Mouse (Mus musculus): ENCODE measurements around the gene Prdm16. TPM values are rescaled to one million over a fixed set of nuclear protein-coding genes. Genes with fewer than 3 reads are reported as not detected.
A peak's percentile ranks its signal among the peaks of the same experiment; 100 is the strongest.

The Prdm16 gene
- polyA plus RNA-seq, 1 experiment from 2014 or later = 87.1 TPM

DNA sequence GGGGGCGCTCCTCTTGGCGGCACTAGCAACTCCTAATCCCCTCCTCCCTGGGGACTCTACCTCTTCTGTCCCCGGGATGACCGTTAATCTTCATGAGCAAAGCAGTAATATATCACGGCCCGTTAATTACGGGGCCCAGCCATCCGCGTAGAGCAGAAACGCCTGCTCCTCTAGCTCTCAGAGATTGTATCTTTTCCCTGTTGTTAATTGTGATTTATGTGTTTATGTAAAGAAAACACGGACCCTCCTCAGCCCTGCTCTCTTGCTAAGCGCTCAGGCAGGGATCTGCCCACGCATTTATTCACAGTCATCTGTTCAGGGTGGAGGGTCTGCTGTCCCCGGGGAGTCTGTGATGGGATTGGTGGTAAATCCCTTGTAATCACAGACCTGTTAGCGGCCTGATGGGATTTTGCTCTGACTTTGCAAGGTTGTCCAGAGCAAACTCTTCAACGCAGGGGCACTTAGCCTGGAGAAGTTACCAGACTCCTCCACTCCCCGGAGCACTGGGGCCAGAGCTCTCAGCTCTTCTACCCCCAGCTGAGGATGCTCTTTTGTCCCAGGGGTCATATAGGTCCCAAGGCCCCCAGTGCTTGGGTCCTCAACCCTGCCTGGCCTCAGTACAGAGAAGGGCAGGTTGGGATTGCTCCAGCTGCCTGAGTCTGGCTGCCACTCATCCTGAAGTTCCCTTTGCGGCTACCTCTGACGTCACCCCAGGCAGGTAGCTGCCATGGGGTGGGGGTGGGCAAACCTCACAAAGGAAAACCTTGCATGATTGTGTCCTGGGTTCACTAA lies 289.7 kb downstream of the Prdm16 start:
- peak overlapping the region; percentile 4; the same call in 1 of the 2 replicates for H3K9ac ChIP-seq (ENCODE audit: low read length)
- peaks cover 12% of the 10 kb centered on the region for H3K4me1 ChIP-seq (ENCODE audit: control insufficient read depth, insufficient read depth, low read length)
- H3K9me3 ChIP-seq (ENCODE audit: control insufficient read depth, low read length) = no peaks in the 10 kb centered on the region
- no peak overlapping the region for H3K4me3 ChIP-seq (ENCODE audit: low read depth, low read length)
- H3K27ac ChIP-seq (replicated peaks; ENCODE audit: low read depth, low read length) = no peak overlapping the region
- H3K27me3 ChIP-seq (ENCODE audit: control insufficient read depth, insufficient read depth, low read length) = 0 out of 2 replicates have a peak, but pooled peaks cover 2% of the 10 kb centered on the region
- ATAC-seq (ENCODE audit: insufficient number of reproducible peaks, low FRiP score, low TSS enrichment, low read depth) = no peak
- no peak for DNase-seq (ENCODE audit: low spot score)
- H3K4me2 ChIP-seq (ENCODE audit: low read depth, severe bottlenecking) = no peak overlapping the region
- 0 out of 2 replicates have a peak, but pooled peaks cover 5% of the 10 kb centered on the region for H3K36me3 ChIP-seq (ENCODE audit: control insufficient read depth, insufficient read depth, low read length)
- WGBS = 19% methylated on average over 19 of the region's 19 CpGs

DNA sequence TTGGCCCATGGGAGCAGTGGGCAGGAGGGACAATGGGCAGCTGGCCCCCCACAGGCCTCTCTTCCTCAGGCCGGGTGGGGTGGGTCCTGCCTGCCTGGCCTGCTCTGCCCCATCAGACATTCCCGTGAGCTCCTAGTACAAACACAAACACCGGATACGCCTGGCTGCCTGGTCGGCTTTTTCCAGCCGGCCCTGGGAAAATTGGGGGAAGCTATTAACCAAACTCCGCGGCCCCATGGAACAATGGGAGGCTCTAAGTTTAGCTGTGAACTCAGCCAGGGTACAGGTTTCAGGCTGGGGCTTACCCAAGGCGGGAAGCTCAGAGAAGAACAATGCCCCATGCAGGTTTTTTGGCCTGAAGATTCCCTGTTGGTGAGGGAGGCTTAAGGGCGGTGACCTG lies 300.0 kb downstream of the Prdm16 start:
- Histone ChIP-seq H3K9me3 (ENCODE audit: control insufficient read depth, low read length) (no peaks in the 10 kb centered on the region), H3K27me3 (ENCODE audit: control insufficient read depth, insufficient read depth, low read length) (no peaks in the 10 kb centered on the region), H3K27ac (replicated peaks; ENCODE audit: low read depth, low read length) (peak overlapping the region; percentile 72), H3K4me3 (ENCODE audit: low read depth, low read length) (no peak overlapping the region), H3K36me3 (ENCODE audit: control insufficient read depth, insufficient read depth, low read length) (peaks cover 5% of the 10 kb centered on the region), H3K9ac (ENCODE audit: low read length) (no peak overlapping the region; the same call in 1 of the 2 replicates), H3K4me2 (ENCODE audit: low read depth, severe bottlenecking) (no peak overlapping the region), H3K4me1 (ENCODE audit: control insufficient read depth, insufficient read depth, low read length) (peaks cover 39% of the 10 kb centered on the region)
- WGBS = 37% methylated on average over 10 of the region's 10 CpGs
- ATAC-seq (ENCODE audit: insufficient number of reproducible peaks, low FRiP score, low TSS enrichment, low read depth) (no peak), DNase-seq (ENCODE audit: low spot score) (peak; percentile 60)

DNA sequence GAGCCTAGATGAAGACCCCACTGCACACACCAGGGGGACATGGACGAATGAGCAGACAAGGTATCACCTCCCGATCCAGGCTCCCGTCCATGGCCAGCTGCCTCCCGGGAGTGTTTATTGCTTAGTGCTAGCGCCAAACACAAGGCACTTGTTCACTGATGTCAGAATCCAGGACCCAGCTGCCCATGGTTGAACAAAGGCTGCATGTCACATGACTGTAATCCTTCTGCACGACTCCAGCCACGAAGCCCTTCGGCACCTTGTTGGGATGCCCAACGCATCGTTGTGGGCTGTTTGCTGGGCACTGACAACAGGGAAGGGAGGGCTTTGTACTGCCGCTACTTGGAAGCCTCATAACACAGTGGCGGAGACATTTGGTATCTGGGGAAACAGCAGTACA lies 300.9 kb downstream of the Prdm16 start, which contains the start of gene B230104I21Rik:
Gene B230104I21Rik, plus strand, starts transcription at position 367 of the 400 bp plus-strand sequence.
- WGBS = 65% methylated on average over 12 of the region's 12 CpGs
- Histone ChIP-seq H3K9ac (ENCODE audit: low read length) (peak within 1 kb of the TSS; percentile 39), H3K36me3 (ENCODE audit: control insufficient read depth, insufficient read depth, low read length) (peaks cover 2% of the 10 kb centered on the region), H3K27me3 (ENCODE audit: control insufficient read depth, insufficient read depth, low read length) (no peaks in the 10 kb centered on the region), H3K4me2 (ENCODE audit: low read depth, severe bottlenecking) (peak within 1 kb of the TSS; percentile 22; the same call in 1 of the 2 replicates), H3K4me1 (ENCODE audit: control insufficient read depth, insufficient read depth, low read length) (peaks cover 39% of the 10 kb centered on the region), H3K27ac (replicated peaks; ENCODE audit: low read depth, low read length) (peak within 1 kb of the TSS; percentile 72), H3K9me3 (ENCODE audit: control insufficient read depth, low read length) (no peaks in the 10 kb centered on the region), H3K4me3 (ENCODE audit: low read depth, low read length) (no peak within 1 kb of the TSS)
- ATAC-seq (ENCODE audit: insufficient number of reproducible peaks, low FRiP score, low TSS enrichment, low read depth) = no peak
- peak; percentile 53 for DNase-seq (ENCODE audit: low spot score)

DNA sequence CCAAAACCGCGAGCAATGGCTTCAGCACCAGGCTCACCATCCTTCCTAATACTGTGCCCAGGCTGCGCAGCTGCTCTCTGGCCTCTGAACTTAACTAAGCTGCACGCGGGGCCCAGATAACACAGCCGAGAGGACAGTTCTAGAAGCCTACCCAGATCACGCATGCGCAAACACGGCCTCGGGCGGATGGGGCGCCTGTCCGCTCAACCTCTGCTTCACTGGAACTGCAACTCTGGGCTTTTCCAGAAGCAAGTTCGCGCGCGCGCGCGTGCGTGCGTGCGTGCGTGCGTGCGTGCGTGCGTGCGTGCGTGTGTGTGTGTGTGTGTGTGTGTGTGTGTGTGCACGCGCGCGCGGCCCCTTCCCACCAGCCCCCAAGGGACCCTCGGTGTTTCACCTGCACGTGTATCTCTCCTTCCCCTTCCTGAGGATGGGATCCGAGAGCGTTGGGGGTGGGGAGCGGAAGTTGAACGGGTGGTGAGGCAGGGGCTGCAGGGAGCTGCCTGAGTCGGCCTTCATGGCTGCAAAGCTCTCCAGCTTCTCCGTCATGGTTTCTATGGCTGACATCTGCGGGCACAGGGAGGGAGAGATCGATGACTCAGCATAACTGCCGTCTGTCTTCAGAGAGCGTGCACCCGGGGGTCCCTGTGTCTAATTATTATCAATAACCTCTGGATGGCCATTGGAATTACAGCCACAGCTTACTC lies 301.8 kb downstream of the Prdm16 start:
- Histone ChIP-seq H3K9me3 (ENCODE audit: control insufficient read depth, low read length) (no peaks in the 10 kb centered on the region), H3K4me3 (ENCODE audit: low read depth, low read length) (no peak overlapping the region), H3K36me3 (ENCODE audit: control insufficient read depth, insufficient read depth, low read length) (no peaks in the 10 kb centered on the region; the same call in none of the 2 replicates), H3K4me2 (ENCODE audit: low read depth, severe bottlenecking) (peak overlapping the region; percentile 22; the same call in 1 of the 2 replicates), H3K9ac (ENCODE audit: low read length) (no peak overlapping the region), H3K27me3 (ENCODE audit: control insufficient read depth, insufficient read depth, low read length) (no peaks in the 10 kb centered on the region), H3K4me1 (ENCODE audit: control insufficient read depth, insufficient read depth, low read length) (peaks cover 48% of the 10 kb centered on the region), H3K27ac (replicated peaks; ENCODE audit: low read depth, low read length) (no peak overlapping the region)
- 67% methylated on average over 46 of the region's 48 CpGs for WGBS
- no peak for DNase-seq (ENCODE audit: low spot score)
- ATAC-seq (ENCODE audit: insufficient number of reproducible peaks, low FRiP score, low TSS enrichment, low read depth) = no peak

- Histone ChIP-seq H3K4me1 (ENCODE audit: control insufficient read depth, insufficient read depth, low read length) (peaks cover 56% of the 10 kb centered on the region), H3K9ac (ENCODE audit: low read length) (no peak overlapping the region), H3K27me3 (ENCODE audit: control insufficient read depth, insufficient read depth, low read length) (no peaks in the 10 kb centered on the region), H3K27ac (replicated peaks; ENCODE audit: low read depth, low read length) (peak overlapping the region; percentile 49), H3K36me3 (ENCODE audit: control insufficient read depth, insufficient read depth, low read length) (no peaks in the 10 kb centered on the region; the same call in none of the 2 replicates), H3K4me3 (ENCODE audit: low read depth, low read length) (no peak overlapping the region), H3K4me2 (ENCODE audit: low read depth, severe bottlenecking) (no peak overlapping the region), H3K9me3 (ENCODE audit: control insufficient read depth, low read length) (no peaks in the 10 kb centered on the region)
- ATAC-seq (ENCODE audit: insufficient number of reproducible peaks, low FRiP score, low TSS enrichment, low read depth) (no peak), DNase-seq (ENCODE audit: low spot score) (no peak)
- 67% methylated on average over 8 of the region's 8 CpGs for WGBS
These were observed 303.4 kb downstream of the Prdm16 start for GRCm38 (mm10) chr4:154333300-154333699.

DNA sequence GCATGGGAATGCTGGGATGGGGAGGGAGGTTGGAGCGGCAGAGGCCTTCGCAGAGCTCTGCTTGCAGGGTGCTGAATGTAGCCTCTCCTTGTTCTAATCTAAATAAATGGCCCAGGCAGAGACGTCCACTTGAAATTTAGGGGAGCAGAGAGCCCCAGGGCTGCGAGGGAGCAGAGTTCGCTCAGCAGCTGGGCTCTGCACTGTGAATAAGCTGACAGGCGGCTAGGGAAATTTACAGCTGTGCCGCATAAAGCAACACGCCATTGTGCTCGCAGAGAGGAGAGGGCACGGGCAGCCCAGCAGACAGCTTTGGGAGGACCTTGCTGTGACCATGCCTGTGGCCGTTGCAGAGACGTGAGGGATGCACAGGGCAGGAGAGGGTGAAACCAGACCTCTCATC lies 305.4 kb downstream of the Prdm16 start:
- no peaks in the 10 kb centered on the region for H3K27me3 ChIP-seq (ENCODE audit: control insufficient read depth, insufficient read depth, low read length)
- ATAC-seq (ENCODE audit: insufficient number of reproducible peaks, low FRiP score, low TSS enrichment, low read depth) = no peak
- H3K27ac ChIP-seq (replicated peaks; ENCODE audit: low read depth, low read length) = peak overlapping the region; percentile 24; the same call in 1 of the 2 replicates
- H3K4me1 ChIP-seq (ENCODE audit: control insufficient read depth, insufficient read depth, low read length) = peaks cover 44% of the 10 kb centered on the region
- H3K9ac ChIP-seq (ENCODE audit: low read length) = no peak overlapping the region
- no peak overlapping the region for H3K4me2 ChIP-seq (ENCODE audit: low read depth, severe bottlenecking)
- 31% methylated on average over 12 of the region's 12 CpGs for WGBS
- DNase-seq (ENCODE audit: low spot score) = peak; percentile 57
- no peaks in the 10 kb centered on the region for H3K9me3 ChIP-seq (ENCODE audit: control insufficient read depth, low read length)
- no peak overlapping the region for H3K4me3 ChIP-seq (ENCODE audit: low read depth, low read length)
- H3K36me3 ChIP-seq (ENCODE audit: control insufficient read depth, insufficient read depth, low read length) = no peaks in the 10 kb centered on the region; the same call in none of the 2 replicates

- ATAC-seq (ENCODE audit: insufficient number of reproducible peaks, low FRiP score, low TSS enrichment, low read depth) (no peak), DNase-seq (ENCODE audit: low spot score) (no peak)
- no peaks in the 10 kb centered on the region for H3K9me3 ChIP-seq (ENCODE audit: control insufficient read depth, low read length)
- H3K4me2 ChIP-seq (ENCODE audit: low read depth, severe bottlenecking) = no peak overlapping the region
- no peak overlapping the region for H3K4me3 ChIP-seq (ENCODE audit: low read depth, low read length)
- H3K27ac ChIP-seq (replicated peaks; ENCODE audit: low read depth, low read length) = no peak overlapping the region
- no peaks in the 10 kb centered on the region for H3K27me3 ChIP-seq (ENCODE audit: control insufficient read depth, insufficient read depth, low read length)
- 83% methylated on average over 7 of the region's 7 CpGs for WGBS
- no peak overlapping the region for H3K9ac ChIP-seq (ENCODE audit: low read length)
- H3K4me1 ChIP-seq (ENCODE audit: control insufficient read depth, insufficient read depth, low read length) = peaks cover 32% of the 10 kb centered on the region
- no peaks in the 10 kb centered on the region; the same call in none of the 2 replicates for H3K36me3 ChIP-seq (ENCODE audit: control insufficient read depth, insufficient read depth, low read length)
These were observed 306.7 kb downstream of the Prdm16 start for GRCm38 (mm10) chr4:154330001-154330400.

- H3K9me3 ChIP-seq (ENCODE audit: control insufficient read depth, low read length) = no peaks in the 10 kb centered on the region
- H3K36me3 ChIP-seq (ENCODE audit: control insufficient read depth, insufficient read depth, low read length) = no peaks in the 10 kb centered on the region; the same call in none of the 2 replicates
- H3K4me3 ChIP-seq (ENCODE audit: low read depth, low read length) = no peak overlapping the region
- no peak for ATAC-seq (ENCODE audit: insufficient number of reproducible peaks, low FRiP score, low TSS enrichment, low read depth)
- no peaks in the 10 kb centered on the region for H3K27me3 ChIP-seq (ENCODE audit: control insufficient read depth, insufficient read depth, low read length)
- H3K9ac ChIP-seq (ENCODE audit: low read length) = no peak overlapping the region
- 8% methylated on average over 6 of the region's 6 CpGs for WGBS
- peak; percentile 91 for DNase-seq (ENCODE audit: low spot score)
- H3K27ac ChIP-seq (replicated peaks; ENCODE audit: low read depth, low read length) = no peak overlapping the region; the same call in 1 of the 2 replicates
- H3K4me1 ChIP-seq (ENCODE audit: control insufficient read depth, insufficient read depth, low read length) = peaks cover 30% of the 10 kb centered on the region
- no peak overlapping the region for H3K4me2 ChIP-seq (ENCODE audit: low read depth, severe bottlenecking)
These were observed 307.8 kb downstream of the Prdm16 start for GRCm38 (mm10) chr4:154328836-154329235.

Data from limb, embryonic 11.5 days (tissue).